Mouse (Mus musculus) lung, postnatal 0 days (tissue): ENCODE measurements around the gene Sirt3. TPM values are rescaled to one million over a fixed set of nuclear protein-coding genes. Genes with fewer than 3 reads are reported as not detected.

Experiments used
- ATAC-seq: fragments of 200-750 bp; cut with Nextera tagmentation; 2 replicates; pipeline ENCODE4 v1.8.0; 2017; ENCODE audit warnings: moderate library complexity
- DNase-seq: peaks from one replicate; pipeline ENCODE4 v3.0.0-alpha.2; 2016; ENCODE audit warnings: low spot score
- H3K27ac ChIP-seq: fragments of 300-500 bp; sonication (generic); 2 replicates; pipeline ENCODE4 v1.5.1; 2014; ENCODE audit warnings: antibody characterized with exemption, mild to moderate bottlenecking, low read length, mixed read lengths
- H3K27me3 ChIP-seq: fragments of 300-500 bp; sonication (generic); replicated peaks from 2 replicates; pipeline ENCODE4 v1.6.1; 2014; ENCODE audit warnings: low read length, mixed read lengths; ENCODE audit not compliant: insufficient read depth
- H3K36me3 ChIP-seq: fragments of 300-500 bp; sonication (generic); 2 replicates; pipeline ENCODE4 v1.6.1; 2014; ENCODE audit warnings: low read length, mixed read lengths; ENCODE audit not compliant: insufficient read depth
- H3K4me1 ChIP-seq: fragments of 300-500 bp; sonication (generic); 2 replicates; pipeline ENCODE4 v1.6.1; 2014; ENCODE audit warnings: antibody characterized with exemption, low read depth, low read length, mixed read lengths; ENCODE audit not compliant: insufficient read depth
- H3K4me2 ChIP-seq: fragments of 300-500 bp; sonication (generic); replicated peaks from 2 replicates; pipeline ENCODE4 v1.6.1; 2014; ENCODE audit warnings: low read depth, mild to moderate bottlenecking, low read length, moderate library complexity, mixed read lengths
- H3K4me3 ChIP-seq: fragments of 300-500 bp; sonication (generic); 2 replicates; pipeline ENCODE4 v1.5.1; 2014; ENCODE audit warnings: low read depth, low read length
- H3K9ac ChIP-seq: fragments of 300-500 bp; sonication (generic); replicated peaks from 2 replicates; pipeline ENCODE4 v1.6.1; 2014; ENCODE audit warnings: low read depth, mild to moderate bottlenecking
- H3K9me3 ChIP-seq: fragments of 300-500 bp; sonication (generic); 2 replicates; pipeline ENCODE4 v1.6.1; 2016; ENCODE audit warnings: low read length, mixed read lengths
- CTCF ChIP-seq: IDR thresholded peaks from 2 replicates; pipeline ENCODE4 v1.5.1; 2016; ENCODE audit warnings: antibody characterized with exemption, mild to moderate bottlenecking
- EP300 ChIP-seq: IDR thresholded peaks from 2 replicates; pipeline ENCODE4 v1.6.1; 2016; ENCODE audit warnings: antibody characterized with exemption, mild to moderate bottlenecking, control low read depth
- WGBS: fragments of 180-500 bp; shearing (Covaris S2); extraction: QIAGEN DNeasy Blood & Tissue Kit; methylation state at CpG from one replicate; pipeline ENCODE4 v1.1.7; 2014; 5-methylcytosine and 5-hydroxymethylcytosine counted together
- polyA plus RNA-seq: library from polyadenylated mRNA; unstranded; fragments of >200 nt; fragmentation: Nextera tagmentation; extraction: Ambion mirVana; gene quantifications from 2 replicates; pipeline ENCODE4 v1.2.1, GENCODE M21; 2015

The Sirt3 gene
- 23.7 and 25.8 TPM in 2 replicates for polyA plus RNA-seq

DNA sequence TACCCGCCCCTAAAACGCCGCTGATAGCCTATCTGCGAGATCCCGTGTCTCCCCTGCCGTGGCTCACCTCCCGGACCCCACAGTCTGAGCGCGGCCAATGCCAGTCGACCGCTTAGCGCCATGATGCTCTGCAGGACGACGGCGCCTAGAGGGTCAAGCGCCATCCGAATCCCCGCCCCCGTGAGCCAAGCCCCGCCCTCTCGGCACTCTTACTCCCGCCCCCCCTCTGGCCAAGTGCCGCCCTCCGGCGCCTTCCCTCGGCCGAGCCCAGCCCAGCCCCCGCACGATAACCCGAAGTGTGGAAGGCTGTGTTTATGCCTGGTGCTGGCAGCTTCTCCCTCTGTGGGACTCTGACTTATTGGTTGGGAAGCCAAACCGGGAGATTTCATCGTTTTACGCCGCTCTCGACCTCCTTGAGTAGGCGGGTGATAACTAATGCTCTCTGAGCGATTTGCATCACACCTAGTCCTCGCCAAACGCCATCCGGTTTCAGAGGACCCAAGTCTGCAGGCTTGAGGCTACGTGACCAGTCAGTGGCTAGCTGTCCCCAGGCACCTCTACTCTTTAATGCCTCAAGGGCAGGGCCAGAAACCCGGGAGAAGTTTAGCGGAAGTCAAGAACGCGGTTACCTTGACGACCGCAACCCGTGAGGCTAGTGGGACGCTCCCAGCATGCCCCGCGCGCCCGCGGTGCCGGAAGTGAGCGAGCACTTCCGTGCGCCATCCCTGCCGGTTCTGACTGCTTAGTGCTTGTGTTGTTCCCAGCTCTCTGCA, at the start of gene Sirt3, which contains the start of gene Psmd13:
TSS of gene Sirt3 (minus strand) at position 614 of the 773 bp plus-strand sequence.
TSS of gene Psmd13 (plus strand) at position 273 of the 773 bp plus-strand sequence.
- peak within 1 kb of the TSS; percentile 67 for H3K4me2 ChIP-seq
- DNase-seq (peak; percentile 98), ATAC-seq (peak; percentile 97)
- H3K9ac ChIP-seq, result peak within 1 kb of the TSS; percentile 60
- H3K4me1 ChIP-seq, result no peaks in the 10 kb centered on the region
- WGBS, result under 1% methylated on average over 59 of the region's 59 CpGs
- 0 out of 2 replicates have a peak, but pooled peaks cover under 1% of the 10 kb centered on the region for H3K36me3 ChIP-seq
- H3K4me3 ChIP-seq, result peak within 1 kb of the TSS; percentile 73
- peak within 1 kb of the TSS; percentile 77 for H3K27ac ChIP-seq
- no peaks in the 10 kb centered on the region for H3K27me3 ChIP-seq
- no peaks in the 10 kb centered on the region for H3K9me3 ChIP-seq
- TF ChIP-seq CTCF (no peak; the same call in 1 of the 2 replicates), EP300 (no peak)

DNA sequence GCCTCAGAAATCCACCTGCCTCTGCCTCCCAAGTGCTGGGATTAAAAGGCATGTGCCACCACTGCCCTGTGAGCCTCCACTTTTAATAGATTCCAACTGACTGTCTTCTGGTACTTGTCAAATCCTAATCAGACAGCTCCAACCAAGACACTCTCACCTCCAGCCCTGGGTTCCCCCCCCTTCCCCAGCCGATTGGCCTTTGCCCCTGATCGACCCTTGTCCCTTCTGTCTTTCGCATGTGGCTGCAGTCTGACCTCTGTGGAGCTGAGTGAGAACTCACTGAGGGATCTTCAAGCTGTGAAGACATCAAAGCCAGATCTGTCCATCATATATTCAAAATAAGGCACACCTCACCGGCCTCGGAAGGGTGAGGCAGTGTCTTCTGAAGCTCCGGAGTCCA, 45.1 kb upstream of the Sirt3 start:
- H3K4me1 ChIP-seq, result peaks cover 9% of the 10 kb centered on the region; the same call in 1 of the 2 replicates
- WGBS, result 74% methylated on average over 6 of the region's 6 CpGs
- peaks cover 28% of the 10 kb centered on the region for H3K27me3 ChIP-seq
- TF ChIP-seq CTCF (no peak), EP300 (no peak)
- no peak overlapping the region for H3K9ac ChIP-seq
- no peak overlapping the region for H3K27ac ChIP-seq
- no peak overlapping the region for H3K4me3 ChIP-seq
- ATAC-seq, result no peak
- H3K9me3 ChIP-seq, result no peaks in the 10 kb centered on the region
- no peaks in the 10 kb centered on the region for H3K36me3 ChIP-seq
- no peak for DNase-seq
- no peak overlapping the region for H3K4me2 ChIP-seq

DNA sequence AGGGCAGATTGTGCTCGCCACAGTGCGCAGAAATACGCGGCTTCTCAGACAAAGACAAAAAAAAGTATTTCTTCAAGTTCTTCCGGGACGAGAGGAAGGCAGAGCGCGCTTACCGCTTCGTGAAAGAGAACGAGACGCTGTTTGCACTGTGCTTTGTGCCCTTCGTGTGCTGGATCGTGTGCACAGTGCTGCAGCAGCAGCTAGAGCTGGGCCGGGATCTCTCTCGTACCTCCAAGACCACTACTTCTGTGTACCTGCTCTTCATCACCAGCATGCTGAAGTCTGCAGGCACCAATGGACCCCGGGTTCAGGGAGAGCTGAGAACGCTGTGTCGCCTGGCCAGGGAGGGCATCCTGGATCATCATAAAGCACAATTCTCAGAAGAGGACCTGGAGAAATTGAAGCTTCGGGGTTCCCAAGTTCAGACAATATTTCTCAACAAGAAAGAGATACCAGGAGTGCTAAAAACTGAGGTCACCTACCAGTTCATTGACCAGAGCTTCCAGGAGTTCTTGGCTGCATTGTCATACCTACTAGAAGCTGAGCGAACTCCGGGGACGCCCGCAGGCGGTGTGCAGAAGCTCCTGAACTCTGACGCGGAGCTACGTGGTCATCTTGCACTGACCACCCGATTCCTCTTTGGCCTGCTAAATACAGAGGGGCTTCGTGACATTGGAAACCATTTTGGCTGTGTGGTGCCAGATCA, 41.1 kb upstream of the Sirt3 start:
- Histone ChIP-seq H3K9me3 (no peaks in the 10 kb centered on the region), H3K36me3 (no peaks in the 10 kb centered on the region), H3K9ac (no peak overlapping the region), H3K4me1 (peaks cover 10% of the 10 kb centered on the region; the same call in 1 of the 2 replicates), H3K27me3 (peaks cover 55% of the 10 kb centered on the region), H3K4me2 (peak overlapping the region; percentile 46), H3K4me3 (peak overlapping the region; percentile 24; the same call in 1 of the 2 replicates), H3K27ac (no peak overlapping the region)
- no peak for DNase-seq
- 21% methylated on average over 30 of the region's 30 CpGs for WGBS
- no peak for ATAC-seq
- TF ChIP-seq EP300, result no peak
- no peak for TF ChIP-seq CTCF

DNA sequence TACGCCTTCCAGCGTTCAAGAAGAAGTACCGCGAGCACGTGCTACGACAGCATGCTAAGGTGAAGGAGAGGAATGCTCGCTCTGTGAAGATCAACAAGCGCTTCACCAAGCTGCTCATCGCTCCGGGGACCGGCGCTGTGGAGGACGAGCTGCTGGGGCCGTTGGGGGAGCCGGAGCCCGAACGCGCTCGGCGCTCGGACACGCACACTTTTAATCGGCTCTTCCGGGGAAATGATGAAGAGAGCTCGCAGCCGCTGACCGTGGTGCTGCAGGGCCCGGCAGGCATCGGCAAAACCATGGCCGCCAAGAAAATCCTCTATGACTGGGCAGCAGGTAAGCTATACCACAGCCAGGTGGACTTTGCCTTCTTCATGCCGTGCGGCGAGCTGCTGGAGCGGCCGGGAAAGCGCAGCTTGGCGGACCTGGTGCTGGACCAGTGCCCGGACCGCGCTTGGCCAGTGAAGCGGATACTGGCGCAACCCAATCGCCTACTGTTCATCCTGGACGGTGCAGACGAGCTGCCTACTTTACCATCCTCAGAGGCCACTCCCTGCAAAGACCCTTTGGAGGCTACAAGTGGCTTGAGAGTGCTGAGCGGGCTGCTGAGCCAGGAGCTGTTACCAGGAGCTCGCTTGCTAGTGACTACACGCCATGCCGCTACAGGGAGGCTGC, 40.4 kb upstream of the Sirt3 start:
- Histone ChIP-seq H3K9ac (no peak overlapping the region), H3K36me3 (no peaks in the 10 kb centered on the region), H3K4me2 (peak overlapping the region; percentile 46), H3K27ac (no peak overlapping the region), H3K4me3 (peak overlapping the region; percentile 24), H3K27me3 (peaks cover 55% of the 10 kb centered on the region), H3K4me1 (peaks cover 10% of the 10 kb centered on the region; the same call in 1 of the 2 replicates), H3K9me3 (no peaks in the 10 kb centered on the region)
- TF ChIP-seq CTCF (no peak), EP300 (no peak)
- DNase-seq (peak; percentile 26), ATAC-seq (0 out of 2 replicates have a peak, but pooled peaks have one; percentile 16)
- WGBS, result under 1% methylated on average over 49 of the region's 49 CpGs

DNA sequence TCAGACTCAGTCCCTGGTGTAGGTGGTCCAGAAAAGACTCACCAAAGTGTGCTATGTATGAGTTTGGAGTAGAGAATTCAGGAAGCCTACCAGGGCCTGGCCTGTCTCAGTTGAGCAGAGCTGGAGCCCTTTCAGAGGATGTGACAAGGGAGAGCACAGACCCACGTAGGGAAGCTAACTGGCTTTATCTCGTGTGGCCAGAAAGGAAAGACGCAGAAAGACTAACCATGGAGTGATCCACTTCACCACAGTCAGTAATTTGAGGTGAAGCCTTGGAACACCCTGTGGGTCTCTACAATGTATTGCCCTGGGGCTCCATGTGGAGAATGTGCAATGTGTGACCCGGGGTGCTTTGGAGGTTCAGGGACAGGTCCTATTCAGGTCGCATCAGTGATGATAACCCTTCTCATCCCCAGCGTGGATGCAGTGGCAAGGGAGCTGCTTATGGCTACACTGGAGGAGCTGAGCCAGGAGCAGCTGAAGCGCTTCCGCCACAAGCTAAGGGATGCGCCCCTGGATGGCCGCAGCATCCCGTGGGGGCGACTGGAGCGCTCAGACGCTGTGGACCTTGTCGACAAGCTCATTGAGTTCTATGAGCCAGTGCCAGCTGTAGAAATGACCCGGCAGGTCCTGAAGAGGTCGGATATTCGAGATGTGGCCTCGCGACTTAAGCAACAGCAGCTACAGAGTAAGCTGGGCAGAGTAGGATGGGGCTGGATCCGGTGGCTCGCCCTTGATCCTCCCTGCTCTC, 39.3 kb upstream of the Sirt3 start:
- Histone ChIP-seq H3K36me3 (no peaks in the 10 kb centered on the region), H3K9ac (no peak overlapping the region), H3K9me3 (no peaks in the 10 kb centered on the region), H3K27ac (no peak overlapping the region), H3K4me3 (no peak overlapping the region), H3K4me1 (peaks cover 10% of the 10 kb centered on the region; the same call in 1 of the 2 replicates), H3K4me2 (no peak overlapping the region), H3K27me3 (peaks cover 55% of the 10 kb centered on the region)
- ATAC-seq (no peak), DNase-seq (no peak)
- TF ChIP-seq CTCF (no peak), EP300 (no peak)
- 30% methylated on average over 22 of the region's 22 CpGs for WGBS
